Mouse (Mus musculus) skeletal muscle tissue, adult 2 months (tissue): ENCODE measurements around the gene Krt1.

Source experiments
- DNase-seq: peaks from one replicate; pipeline ENCODE4 v3.0.0-alpha.2; 2012; ENCODE audit warnings: low read depth, low spot score

The Krt1 gene

GRCm38 (mm10) chr15:101850694-101851093 lies at the start of gene Krt1:
TSS of gene Krt1 (minus strand) at chr15:101850794.
- no peak for DNase-seq

DNA sequence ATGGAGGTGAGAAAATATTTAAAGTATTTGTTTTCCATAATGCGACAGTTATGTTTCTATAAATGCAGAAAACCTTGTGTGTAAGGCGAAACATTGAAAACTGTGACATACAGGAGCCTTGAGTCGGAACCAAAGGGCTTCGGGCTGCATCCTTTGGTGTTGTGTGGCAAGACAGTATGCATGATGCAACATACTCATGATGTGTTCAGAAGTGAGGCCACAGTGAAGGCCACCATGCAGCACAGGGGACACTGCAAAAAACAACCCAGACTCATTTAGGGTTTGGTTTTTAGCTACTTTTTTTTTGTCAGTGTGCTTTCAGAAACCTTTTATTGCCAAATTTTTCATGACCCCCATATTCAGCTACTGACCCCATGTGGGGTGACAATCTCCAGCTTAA lies 44.6 kb upstream of the Krt1 start:
- DNase-seq: no peak

DNA sequence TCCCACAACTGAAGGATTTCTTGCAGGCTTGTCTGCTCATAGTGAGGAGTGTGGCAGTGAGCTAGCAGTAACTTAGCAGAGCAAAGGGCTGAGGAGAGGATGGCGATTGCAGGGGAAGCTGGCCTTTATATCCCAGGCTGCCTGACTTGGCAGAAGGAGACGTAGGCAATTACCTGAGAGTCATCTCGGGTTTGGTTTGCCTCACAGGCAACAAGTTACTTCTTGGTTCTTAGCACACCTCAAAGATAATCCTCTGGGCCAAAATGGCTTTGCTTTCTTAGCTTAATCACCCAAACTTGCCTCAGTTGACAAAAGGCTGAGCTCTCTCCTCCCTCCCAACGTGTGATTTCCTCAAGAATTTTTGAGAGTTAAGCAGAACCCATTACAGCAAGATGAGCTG lies 42.2 kb upstream of the Krt1 start, which contains the start of gene Krt76:
Gene Krt76 (minus strand): TSS at position 101 of the 400 bp plus-strand sequence.
- no peak for DNase-seq

GRCm38 (mm10) chr15:101879776-101880175 lies 29.2 kb upstream of the Krt1 start:
- DNase-seq: no peak

- no peak for DNase-seq
Observed at GRCm38 (mm10) chr15:101878041-101878440, 27.4 kb upstream of the Krt1 start.

- no peak for DNase-seq
Observed at GRCm38 (mm10) chr15:101874383-101874782, 23.8 kb upstream of the Krt1 start.

DNA sequence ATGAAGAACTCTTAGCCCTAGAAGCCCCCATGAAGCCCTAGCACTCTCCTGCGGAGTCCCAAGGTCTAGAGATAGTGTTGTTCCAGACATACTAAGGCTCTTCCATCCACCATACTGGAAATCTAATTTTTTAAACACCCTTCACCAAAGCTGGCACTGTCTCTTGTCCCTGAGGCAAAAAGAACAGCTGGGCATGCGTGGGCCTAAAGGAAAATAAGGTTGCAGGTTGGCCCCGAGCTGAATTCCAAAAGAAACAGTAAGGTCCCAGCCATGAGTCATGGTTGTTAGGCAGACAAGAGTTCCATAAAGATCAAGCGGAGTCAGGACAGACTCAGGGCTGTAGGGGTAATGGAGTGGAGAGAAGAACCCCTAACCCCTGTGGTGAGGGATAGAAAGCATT lies 22.6 kb upstream of the Krt1 start:
- DNase-seq: no peak

DNA sequence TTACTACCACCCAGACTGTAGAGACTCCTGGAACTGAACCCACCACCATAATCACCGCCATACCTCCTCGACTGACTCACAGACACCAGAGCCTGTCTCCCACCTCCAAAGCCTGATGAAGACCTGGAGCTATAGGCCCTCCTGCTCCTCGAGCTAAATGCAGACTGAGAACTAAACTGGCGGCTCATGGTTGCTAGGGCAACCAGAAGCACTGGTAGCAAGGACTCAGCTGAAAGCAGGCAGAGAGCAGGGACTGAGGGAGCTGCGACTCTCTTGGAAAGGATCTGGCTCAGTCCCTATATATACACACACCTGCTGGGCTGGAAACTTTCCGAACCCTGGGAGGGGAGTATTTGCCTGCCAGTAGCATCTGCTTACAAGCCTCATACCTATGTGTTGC lies 18.8 kb upstream of the Krt1 start, which contains the start of gene Krt77:
Gene Krt77 (minus strand): TSS at position 275 of the 400 bp plus-strand sequence.
- no peak for DNase-seq

- DNase-seq: no peak
Observed at GRCm38 (mm10) chr15:101866754-101867153, 16.2 kb upstream of the Krt1 start.

- no peak for DNase-seq
Observed at GRCm38 (mm10) chr15:101860421-101861130, 10.0 kb upstream of the Krt1 start.

GRCm38 (mm10) chr15:101859735-101860170 lies 9.2 kb upstream of the Krt1 start:
- no peak for DNase-seq

- DNase-seq: no peak
Observed at GRCm38 (mm10) chr15:101858673-101859425, 8.3 kb upstream of the Krt1 start.

DNA sequence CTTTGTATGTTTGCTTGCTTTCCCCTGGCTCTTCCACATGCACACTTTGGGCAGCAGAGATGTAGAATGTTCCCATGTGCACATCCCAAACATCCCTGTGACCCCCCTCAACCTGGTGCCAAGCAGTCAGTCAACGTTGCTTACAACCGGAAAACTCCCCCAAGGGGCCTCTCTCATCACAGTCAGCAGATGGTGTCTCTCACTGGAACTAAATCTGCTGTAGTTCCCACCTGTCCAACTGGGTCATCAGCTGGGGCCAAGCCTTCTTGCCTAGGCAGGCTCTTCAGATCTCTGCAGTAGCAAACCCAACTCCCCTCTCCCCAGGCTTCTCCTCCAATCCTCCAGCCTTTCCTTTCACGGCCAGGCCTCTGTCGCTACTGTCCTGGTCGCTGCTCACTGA lies 6.1 kb upstream of the Krt1 start:
- DNase-seq: no peak

DNA sequence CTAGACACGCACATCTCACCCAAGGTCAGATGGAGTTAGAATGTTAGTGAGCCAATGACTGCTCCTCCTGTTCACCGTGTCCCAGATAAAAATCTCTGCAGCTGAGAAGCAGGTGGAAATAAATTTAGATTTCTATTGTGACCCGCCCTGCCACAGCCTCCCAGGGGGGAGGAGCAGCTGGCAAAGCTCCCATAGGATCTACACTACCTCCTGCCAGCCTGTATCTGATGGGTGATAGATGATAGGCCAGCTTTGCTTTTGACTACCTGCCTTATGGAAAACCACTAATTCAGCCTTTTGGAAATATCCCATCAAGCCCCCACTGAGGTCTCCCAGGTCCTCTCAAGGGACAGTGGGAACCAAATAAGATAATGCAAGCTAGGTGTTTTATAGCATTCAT lies 5.1 kb upstream of the Krt1 start:
- no peak for DNase-seq

DNA sequence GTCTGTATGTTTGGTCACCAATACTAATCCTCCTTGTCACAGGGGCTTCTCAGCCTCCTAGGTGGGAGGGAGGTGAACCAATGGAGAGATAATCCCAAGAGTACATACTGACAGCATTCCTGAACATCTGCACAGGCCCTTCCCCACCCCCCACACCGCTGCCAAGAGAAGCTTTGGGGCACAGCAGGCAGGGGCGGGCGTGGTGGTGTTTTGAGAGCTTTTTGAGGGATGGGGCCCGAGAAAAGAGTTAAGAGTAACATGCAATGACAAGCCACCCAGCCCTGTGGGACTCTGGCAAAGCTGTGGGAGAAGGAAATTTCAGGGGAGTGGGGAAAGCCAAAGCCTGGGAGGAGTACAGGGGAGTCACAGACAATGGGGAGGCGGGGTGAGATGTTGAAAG lies 3.7 kb upstream of the Krt1 start:
- DNase-seq: no peak

GRCm38 (mm10) chr15:101852571-101852970 lies 2.0 kb upstream of the Krt1 start:
- DNase-seq: no peak

DNA sequence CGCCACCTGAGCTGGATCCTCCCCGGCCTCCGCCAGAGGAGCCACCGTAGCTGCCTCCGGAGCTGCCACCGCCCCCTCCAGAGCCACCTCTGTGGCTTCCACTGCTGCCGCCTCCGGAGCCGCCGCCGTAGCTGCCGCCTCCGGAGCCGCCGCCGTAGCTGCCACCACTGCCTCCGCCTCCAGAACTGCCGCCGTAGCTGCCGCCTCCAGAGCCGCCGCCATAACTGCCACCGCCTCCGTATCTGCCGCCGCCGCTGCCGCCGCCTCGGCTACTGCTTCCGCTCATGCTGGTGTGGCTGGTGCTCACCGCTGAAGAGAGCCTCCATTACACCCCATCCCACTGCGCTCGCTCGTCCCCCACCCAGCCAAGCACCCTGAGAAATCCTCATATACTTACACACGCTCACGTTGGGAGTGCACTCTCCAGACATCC lies 4.6 kb downstream of the Krt1 start:
- no peak for DNase-seq

GRCm38 (mm10) chr15:101843192-101843591 lies 7.4 kb downstream of the Krt1 start:
- no peak for DNase-seq

- DNase-seq: no peak
Observed at GRCm38 (mm10) chr15:101834784-101835328, 15.7 kb downstream of the Krt1 start.

DNA sequence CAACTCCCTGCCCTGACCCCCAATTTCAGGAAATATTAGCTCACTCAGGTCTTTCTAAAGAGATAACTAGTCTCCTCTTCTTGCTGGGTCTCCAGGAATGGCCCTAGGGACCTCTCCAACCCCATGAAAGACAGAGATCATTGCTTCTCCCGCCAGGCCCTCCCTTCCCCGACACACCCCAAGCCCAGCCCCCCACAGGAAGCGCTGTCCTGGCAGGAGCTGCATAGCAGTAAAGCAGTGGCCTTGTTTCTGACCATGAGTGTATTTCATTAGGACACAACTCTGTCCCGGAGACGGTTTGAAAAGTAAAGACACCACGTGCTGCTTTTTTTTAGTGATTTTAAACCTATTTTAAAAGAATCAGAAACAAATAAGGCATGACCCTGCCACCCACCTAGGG lies 17.5 kb downstream of the Krt1 start:
- no peak for DNase-seq

GRCm38 (mm10) chr15:101829441-101829840 lies 21.2 kb downstream of the Krt1 start:
- DNase-seq: no peak

GRCm38 (mm10) chr15:101821786-101822185 lies 28.8 kb downstream of the Krt1 start:
- DNase-seq: no peak

DNA sequence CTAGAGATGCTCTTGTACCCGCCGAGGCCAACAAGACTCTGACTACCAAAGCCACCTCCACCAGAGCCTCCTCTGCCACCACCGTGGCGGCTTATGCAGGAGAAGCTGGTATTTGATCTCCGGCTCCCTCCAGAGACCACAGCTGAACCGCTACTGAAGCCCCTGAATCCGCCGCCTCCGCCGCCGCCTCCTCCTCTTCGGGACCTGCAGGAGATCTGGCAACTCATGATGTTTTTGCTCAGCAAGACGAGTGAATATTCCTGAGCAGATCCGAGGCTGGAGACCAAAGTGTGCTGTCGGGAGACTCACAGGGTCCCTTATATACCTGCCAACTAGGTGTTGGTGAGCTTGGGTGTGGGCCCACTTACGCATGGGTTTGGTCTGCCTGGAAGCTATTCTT lies 32.7 kb downstream of the Krt1 start, which contains the start of gene Krt2:
Gene Krt2 (minus strand): TSS at position 295 of the 400 bp plus-strand sequence.
- no peak for DNase-seq
